Mouse (Mus musculus) inflammation-experienced regulatory T-cells, adult 6 months (primary cell): ENCODE data around the gene Mrps16. TPM values are rescaled to one million over a fixed set of nuclear protein-coding genes. Genes with fewer than 3 reads are reported as not detected.
A peak's percentile ranks its signal among the peaks of the same experiment; 100 is the strongest.

Experiments used
- ATAC-seq: one replicate; pipeline ENCODE4 v1.8.0; 2017
- polyA plus RNA-seq, 3 experiments: library from polyadenylated mRNA; unstranded; fragments of 100-300 nt; shearing (Covaris generic); gene quantifications; one replicate each; pipeline ENCODE4 v1.2.1; 2017

The Mrps16 gene
- polyA plus RNA-seq, 3 experiments from 2014 or later, result 110 to 131 (median 112) TPM

DNA sequence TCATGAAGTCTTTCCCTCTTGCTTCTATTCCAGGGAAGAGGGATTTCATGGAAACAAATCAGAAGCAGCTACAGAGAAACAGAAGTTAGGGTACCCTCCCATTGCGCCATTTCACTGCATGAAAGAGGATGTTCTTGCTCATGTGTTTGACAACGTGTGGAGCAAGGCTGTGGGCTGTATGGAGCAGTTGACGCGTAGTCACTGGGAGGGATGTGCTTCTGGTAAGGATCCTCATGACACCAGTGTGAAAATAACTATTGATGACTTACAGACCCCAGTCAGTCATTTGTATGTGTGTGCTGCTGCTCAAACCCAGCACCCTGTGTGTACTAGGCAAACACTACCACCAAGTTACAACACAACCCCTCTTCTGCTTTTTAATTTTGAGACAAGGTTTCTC lies 30.2 kb downstream of the Mrps16 start:
- no peak for ATAC-seq

DNA sequence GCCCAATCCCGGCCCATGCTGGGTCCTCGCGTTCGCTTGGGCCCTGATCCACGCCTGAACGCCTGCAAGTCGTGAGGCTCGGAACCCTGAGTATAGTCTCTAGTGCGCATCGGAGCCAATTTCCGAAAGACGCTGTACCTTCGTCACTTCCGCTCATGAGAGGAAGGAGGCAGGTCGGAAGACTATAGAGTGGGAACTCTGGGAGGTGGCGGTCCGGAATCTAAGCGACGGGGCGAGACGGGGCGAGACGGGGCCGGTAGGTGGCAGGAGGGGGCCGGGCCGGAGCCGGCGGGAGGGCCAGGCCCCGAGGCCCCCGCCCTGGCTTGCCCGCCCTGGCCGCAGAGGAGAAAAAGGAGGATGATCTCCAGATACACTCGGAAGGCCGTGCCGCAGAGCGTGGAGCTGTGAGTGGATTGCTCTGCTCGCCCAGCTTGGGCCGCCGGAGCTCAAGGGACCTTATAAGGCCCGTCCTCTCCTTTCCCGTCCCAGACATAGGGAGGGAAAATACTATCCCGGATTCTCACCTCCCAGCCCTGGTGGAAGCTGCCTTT lies 45.4 kb downstream of the Mrps16 start, which contains the start of the genes Ecd and Fam149b:
TSS of gene Ecd (minus strand) at position 131 of the 551 bp plus-strand sequence.
TSS of gene Fam149b (plus strand) at position 172 of the 551 bp plus-strand sequence.
- peak; percentile 96 for ATAC-seq

DNA sequence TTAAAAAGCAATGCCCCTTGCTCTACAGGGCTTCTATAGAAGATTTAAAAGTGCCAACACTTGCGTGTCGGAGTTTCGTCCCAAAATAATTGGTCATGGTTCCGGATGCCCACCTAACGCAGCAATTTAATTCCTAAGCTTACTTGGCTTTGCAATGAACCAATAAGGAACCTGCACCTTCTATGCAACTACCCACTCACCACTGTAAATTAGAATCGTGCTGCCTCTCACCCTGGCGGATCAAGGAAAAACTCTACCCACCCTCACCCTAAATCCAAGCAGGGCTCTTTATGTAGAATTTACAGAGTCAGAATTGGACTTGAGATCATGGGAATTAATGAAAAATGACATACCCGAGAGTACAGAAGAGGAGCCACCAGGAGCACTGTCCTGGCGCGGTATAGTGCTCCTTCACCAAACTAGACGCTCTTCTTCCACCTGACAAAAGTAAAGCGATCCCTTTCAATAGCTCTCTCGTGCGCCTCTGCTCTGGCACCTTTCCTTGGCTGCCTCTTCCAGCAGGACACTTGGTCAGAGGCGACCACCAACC lies 45.9 kb downstream of the Mrps16 start:
- ATAC-seq, result peak; percentile 60

DNA sequence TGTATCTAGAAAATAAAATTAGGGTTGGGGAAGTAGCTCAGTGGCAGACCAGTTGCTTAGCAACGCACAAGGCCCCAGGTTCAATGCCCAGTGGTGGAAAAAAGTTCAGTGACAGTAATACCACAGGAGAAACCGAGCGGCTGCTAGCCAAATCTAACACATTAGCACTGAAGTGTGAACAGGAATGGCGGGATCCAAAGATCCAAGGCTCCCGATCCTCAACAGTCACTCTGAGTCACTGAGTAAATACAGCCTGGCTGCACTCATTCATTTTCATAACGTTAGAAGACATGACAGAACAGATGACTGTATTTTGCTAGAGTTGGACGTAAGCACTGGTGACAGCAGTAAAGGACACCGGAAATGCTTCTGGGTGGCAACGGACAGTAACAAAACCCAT lies 47.5 kb downstream of the Mrps16 start:
- ATAC-seq, result no peak

GRCm38 (mm10) chr14:20340866-20341265 lies 52.6 kb downstream of the Mrps16 start:
- peak; percentile 79 for ATAC-seq

DNA sequence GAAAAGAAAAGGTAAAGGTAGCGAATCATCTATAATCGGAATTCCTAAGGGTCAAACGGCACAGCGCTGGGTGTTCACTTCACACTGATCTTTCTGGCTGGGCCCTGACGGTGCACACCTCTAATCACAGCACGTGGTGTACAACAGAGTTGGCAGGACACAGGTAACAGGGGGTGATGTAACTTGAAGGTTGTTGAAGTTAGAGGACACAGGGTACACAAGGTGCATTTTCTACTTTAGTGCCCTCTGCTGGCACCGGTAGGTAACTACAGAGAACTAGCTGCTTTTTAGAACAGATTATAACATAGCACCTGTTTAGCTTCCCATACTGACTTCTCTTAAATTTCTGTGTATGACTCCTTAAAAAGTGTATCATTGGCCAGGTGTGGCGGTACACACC lies 53.3 kb downstream of the Mrps16 start:
- ATAC-seq, result peak; percentile 60

DNA sequence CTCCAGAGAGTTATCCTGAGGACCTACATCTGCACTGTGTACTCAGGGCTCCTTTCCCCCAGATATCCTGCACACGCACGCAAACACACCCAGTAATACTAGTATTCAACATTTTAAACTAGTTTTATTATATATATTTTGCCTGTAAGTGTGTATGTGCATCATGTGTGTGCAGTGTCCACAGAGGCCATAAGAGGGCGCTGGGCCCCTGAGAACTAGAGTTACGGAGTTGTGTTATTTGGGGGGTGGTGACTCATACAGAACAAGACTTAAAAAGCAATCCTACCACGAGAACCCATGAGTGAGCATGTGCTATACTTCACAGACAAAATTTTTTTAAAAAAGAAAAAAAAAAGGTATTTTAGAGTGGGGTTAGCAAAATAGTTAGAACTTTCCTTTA lies 54.0 kb downstream of the Mrps16 start:
- no peak for ATAC-seq

Other genes starting within 250 kb of the Mrps16 start
- 1 to 10 TPM; 4.2 to 7.5 (median 5.4) TPM for gene Kcnk5, start 211.8 kb downstream of the Mrps16 start, polyA plus RNA-seq
- gene Kcnk16, start 124.4 kb downstream of the Mrps16 start, polyA plus RNA-seq, result not detected
- 10 to 100 TPM; 16.1 to 34.0 (median 20.0) TPM for gene Nudt13, start 98.9 kb downstream of the Mrps16 start, polyA plus RNA-seq
- gene Ecd, start 45.5 kb downstream of the Mrps16 start, polyA plus RNA-seq, result 10 to 100 TPM; 58.1 to 73.3 (median 63.9) TPM
- gene Fam149b, start 45.5 kb downstream of the Mrps16 start, polyA plus RNA-seq, result 10 to 100 TPM; 49.6 to 75.9 (median 55.1) TPM
- gene Dnajc9, start 4.7 kb downstream of the Mrps16 start, polyA plus RNA-seq, result 100 to 1,000 TPM; 131 to 179 (median 169) TPM
- gene Cfap70, start 58.6 kb upstream of the Mrps16 start, polyA plus RNA-seq, result not detected
- gene Anxa7, start 86.5 kb upstream of the Mrps16 start, polyA plus RNA-seq, result 10 to 100 TPM; 63.4 to 98.4 (median 72.4) TPM
- gene Mss51, start 103.3 kb upstream of the Mrps16 start, polyA plus RNA-seq, result 1 to 10 TPM; 1.0 to 3.2 (median 1.9) TPM
- 10 to 100 TPM; 26.8 to 45.7 (median 42.5) TPM for gene Ppp3cb, start 152.9 kb upstream of the Mrps16 start, polyA plus RNA-seq
- gene Usp54, start 247.4 kb upstream of the Mrps16 start, polyA plus RNA-seq, result 1 to 10 TPM; 1.6 to 2.6 (median 1.7) TPM